Mouse (Mus musculus): ENCODE results near the gene Cdk9. TPM values are rescaled to one million over a fixed set of nuclear protein-coding genes. Genes with fewer than 3 reads are reported as not detected.

Gene Cdk9
- polyA plus RNA-seq, 1 experiment from 2014 or later: 57.1 TPM

DNA sequence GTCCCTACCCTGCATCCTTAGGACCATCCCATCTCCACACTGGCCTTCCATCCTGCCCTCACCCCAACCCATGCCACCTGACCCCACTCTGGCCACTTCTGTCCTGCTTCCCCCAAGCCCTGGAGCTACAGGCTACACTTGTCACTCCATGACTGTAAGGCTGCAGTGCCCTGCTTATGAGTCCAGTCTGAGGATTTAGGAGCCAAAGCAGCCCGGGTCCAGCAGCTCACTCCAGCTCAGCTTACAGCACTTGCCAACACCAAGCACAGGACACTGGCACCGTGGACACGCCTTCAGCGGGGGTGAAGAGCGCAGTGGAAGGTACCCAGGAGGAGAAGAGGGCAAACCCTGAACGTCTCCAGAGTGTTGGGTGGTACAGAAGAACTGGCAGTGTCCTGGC is 5.9 kb downstream of the Cdk9 start:
- Histone ChIP-seq H3K27me3 (ENCODE audit: control insufficient read depth, insufficient read depth, low read length) (no peaks in the 10 kb centered on the region), H3K4me2 (ENCODE audit: low read depth, low read length) (no peak overlapping the region), H3K27ac (ENCODE audit: low read length) (no peak overlapping the region), H3K9me3 (replicated peaks; ENCODE audit: control insufficient read depth, low read length) (no peaks in the 10 kb centered on the region), H3K4me3 (ENCODE audit: low read length) (no peak overlapping the region), H3K9ac (ENCODE audit: low read length) (no peak overlapping the region), H3K36me3 (ENCODE audit: control insufficient read depth, insufficient read depth) (peaks cover 52% of the 10 kb centered on the region), H3K4me1 (ENCODE audit: control insufficient read depth, insufficient read depth, low read length) (peaks cover 11% of the 10 kb centered on the region)
- ATAC-seq (replicated peaks; ENCODE audit: extremely low read depth, insufficient read depth, low FRiP score): no peak
- WGBS: 93% methylated on average over 6 of the region's 6 CpGs

DNA sequence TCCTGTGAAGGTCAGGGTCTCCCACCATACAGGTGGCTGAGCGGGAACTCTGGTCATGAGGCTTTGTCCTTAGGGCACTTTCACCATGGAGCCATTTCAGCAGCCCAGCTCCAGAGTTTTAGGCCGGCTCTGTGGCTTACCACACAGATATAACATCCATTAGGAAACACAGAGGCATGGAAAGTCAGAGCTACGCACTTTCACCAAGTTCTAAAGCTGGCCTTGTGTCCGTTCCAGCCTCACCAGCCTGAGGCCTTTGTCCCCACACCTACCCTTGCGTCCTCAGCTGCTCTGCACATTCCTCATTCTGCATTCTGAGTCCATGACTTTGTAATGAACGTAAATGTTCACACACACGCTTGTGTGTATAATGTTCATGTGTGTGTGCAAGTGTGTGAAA is 7.9 kb downstream of the Cdk9 start:
- no peak overlapping the region for H3K9ac ChIP-seq (ENCODE audit: low read length)
- no peaks in the 10 kb centered on the region for H3K27me3 ChIP-seq (ENCODE audit: control insufficient read depth, insufficient read depth, low read length)
- H3K27ac ChIP-seq (ENCODE audit: low read length): no peak overlapping the region
- 92% methylated on average over 7 of the region's 7 CpGs for WGBS
- peaks cover 49% of the 10 kb centered on the region for H3K36me3 ChIP-seq (ENCODE audit: control insufficient read depth, insufficient read depth)
- H3K9me3 ChIP-seq (replicated peaks; ENCODE audit: control insufficient read depth, low read length): no peaks in the 10 kb centered on the region
- no peak overlapping the region for H3K4me2 ChIP-seq (ENCODE audit: low read depth, low read length)
- ATAC-seq (replicated peaks; ENCODE audit: extremely low read depth, insufficient read depth, low FRiP score): no peak
- H3K4me3 ChIP-seq (ENCODE audit: low read length): no peak overlapping the region
- H3K4me1 ChIP-seq (ENCODE audit: control insufficient read depth, insufficient read depth, low read length): no peaks in the 10 kb centered on the region

GRCm38 (mm10) chr2:32704021-32704421 is 8.9 kb downstream of the Cdk9 start, which contains the start of gene Fpgs:
Gene Fpgs, minus strand, starts transcription at chr2:32704145.
- no peak within 1 kb of the TSS for H3K4me2 ChIP-seq (ENCODE audit: low read depth, low read length)
- no peak within 1 kb of the TSS for H3K4me3 ChIP-seq (ENCODE audit: low read length)
- H3K9ac ChIP-seq (ENCODE audit: low read length): no peak within 1 kb of the TSS
- 76% methylated on average over 2 of the region's 2 CpGs for WGBS
- H3K27me3 ChIP-seq (ENCODE audit: control insufficient read depth, insufficient read depth, low read length): no peaks in the 10 kb centered on the region
- H3K4me1 ChIP-seq (ENCODE audit: control insufficient read depth, insufficient read depth, low read length): no peaks in the 10 kb centered on the region
- no peaks in the 10 kb centered on the region for H3K9me3 ChIP-seq (replicated peaks; ENCODE audit: control insufficient read depth, low read length)
- peaks cover 42% of the 10 kb centered on the region for H3K36me3 ChIP-seq (ENCODE audit: control insufficient read depth, insufficient read depth)
- H3K27ac ChIP-seq (ENCODE audit: low read length): no peak within 1 kb of the TSS
- no peak for ATAC-seq (replicated peaks; ENCODE audit: extremely low read depth, insufficient read depth, low FRiP score)

DNA sequence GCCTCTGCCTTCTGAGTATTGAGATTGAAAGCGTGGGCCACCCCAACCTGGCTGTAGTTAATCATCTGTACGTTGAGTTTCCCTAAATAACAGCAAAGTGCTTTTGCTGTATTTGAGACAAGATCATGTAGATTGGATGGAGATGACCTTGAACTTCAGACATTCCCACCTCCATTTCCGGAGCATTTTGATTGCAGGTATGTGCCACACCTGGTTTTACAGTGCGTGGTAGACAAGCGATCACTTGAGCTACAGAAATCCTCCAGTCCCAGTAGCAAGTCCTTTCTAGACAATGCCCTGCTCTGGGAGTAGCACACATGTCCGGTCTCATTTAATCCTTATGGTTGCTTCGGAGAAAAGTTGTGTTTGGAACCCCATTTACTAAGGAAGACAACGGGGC is 9.8 kb downstream of the Cdk9 start:
- H3K4me2 ChIP-seq (ENCODE audit: low read depth, low read length): no peak overlapping the region

DNA sequence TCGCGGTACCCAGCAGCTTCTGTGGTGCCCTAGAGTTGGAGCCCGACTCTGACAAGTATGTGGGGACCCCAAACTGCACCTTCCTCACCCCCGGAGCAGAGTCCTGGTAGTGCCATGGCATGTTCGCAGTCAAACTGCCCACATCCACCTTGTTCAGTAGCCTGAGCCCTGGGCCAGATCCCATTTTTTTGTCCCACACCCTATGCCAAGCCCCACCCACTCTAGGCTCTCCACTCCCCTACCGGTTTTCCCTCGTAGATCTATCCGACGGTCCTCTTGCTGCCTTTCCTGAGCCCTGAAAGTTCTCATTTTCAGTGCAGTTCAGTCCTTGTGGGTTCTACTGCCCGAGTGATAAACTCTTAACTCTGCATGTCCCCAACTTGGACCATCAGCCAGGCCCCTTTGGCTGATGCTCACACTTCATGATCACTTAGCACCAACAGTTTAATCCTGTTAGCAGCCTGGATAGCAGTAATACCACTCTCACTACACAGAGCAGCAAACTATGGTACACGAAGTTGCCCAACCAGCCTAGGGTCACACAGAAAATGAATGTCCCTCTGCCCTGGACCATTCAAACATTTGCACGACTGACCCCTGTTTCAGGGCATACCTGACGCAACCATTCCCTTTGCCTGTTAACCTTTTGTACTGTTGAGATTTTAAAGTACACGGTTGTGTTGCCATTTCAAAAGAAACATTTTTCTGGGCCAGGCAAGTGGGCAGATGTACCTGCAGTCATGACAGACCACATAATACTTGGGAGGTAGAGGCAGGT is 11.7 kb downstream of the Cdk9 start:
- Histone ChIP-seq H3K4me1 (ENCODE audit: control insufficient read depth, insufficient read depth, low read length) (no peaks in the 10 kb centered on the region), H3K9me3 (replicated peaks; ENCODE audit: control insufficient read depth, low read length) (no peaks in the 10 kb centered on the region), H3K27ac (ENCODE audit: low read length) (no peak overlapping the region), H3K27me3 (ENCODE audit: control insufficient read depth, insufficient read depth, low read length) (no peaks in the 10 kb centered on the region), H3K9ac (ENCODE audit: low read length) (no peak overlapping the region), H3K36me3 (ENCODE audit: control insufficient read depth, insufficient read depth) (peaks cover 19% of the 10 kb centered on the region), H3K4me3 (ENCODE audit: low read length) (no peak overlapping the region), H3K4me2 (ENCODE audit: low read depth, low read length) (no peak overlapping the region)
- ATAC-seq (replicated peaks; ENCODE audit: extremely low read depth, insufficient read depth, low FRiP score): no peak
- WGBS: 79% methylated on average over 14 of the region's 14 CpGs

More for the DNA sequence above, 9.8 kb downstream of the Cdk9 start:
- no peak for ATAC-seq (replicated peaks; ENCODE audit: extremely low read depth, insufficient read depth, low FRiP score)
- Histone ChIP-seq H3K36me3 (ENCODE audit: control insufficient read depth, insufficient read depth) (peaks cover 34% of the 10 kb centered on the region), H3K9me3 (replicated peaks; ENCODE audit: control insufficient read depth, low read length) (no peaks in the 10 kb centered on the region), H3K4me3 (ENCODE audit: low read length) (no peak overlapping the region), H3K4me1 (ENCODE audit: control insufficient read depth, insufficient read depth, low read length) (no peaks in the 10 kb centered on the region), H3K27ac (ENCODE audit: low read length) (no peak overlapping the region), H3K27me3 (ENCODE audit: control insufficient read depth, insufficient read depth, low read length) (no peaks in the 10 kb centered on the region), H3K9ac (ENCODE audit: low read length) (no peak overlapping the region)
- 93% methylated on average over 8 of the region's 8 CpGs for WGBS

DNA sequence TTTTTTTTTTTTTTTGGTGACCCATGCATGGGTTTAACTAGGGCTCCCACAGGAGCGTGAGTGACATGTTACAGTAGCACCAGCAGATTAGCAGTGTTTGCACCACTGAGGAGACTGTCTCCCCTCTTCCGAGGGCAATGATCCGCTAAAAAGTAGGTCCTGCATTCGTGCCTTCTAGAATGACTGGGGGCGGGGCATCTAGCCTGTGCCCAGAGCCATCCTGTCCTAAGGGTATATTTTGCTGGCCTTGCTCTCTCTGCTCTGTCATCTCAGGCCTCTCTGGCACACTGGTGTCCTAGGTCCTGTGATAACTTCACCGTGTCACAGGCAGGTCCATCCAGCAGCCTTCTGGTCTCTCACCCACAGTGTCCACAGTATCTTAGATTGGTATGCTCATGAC is 13.2 kb downstream of the Cdk9 start:
- WGBS: 72% methylated on average over 6 of the region's 6 CpGs
- Histone ChIP-seq H3K36me3 (ENCODE audit: control insufficient read depth, insufficient read depth) (peaks cover 8% of the 10 kb centered on the region), H3K4me1 (ENCODE audit: control insufficient read depth, insufficient read depth, low read length) (no peaks in the 10 kb centered on the region), H3K9me3 (replicated peaks; ENCODE audit: control insufficient read depth, low read length) (no peaks in the 10 kb centered on the region), H3K27ac (ENCODE audit: low read length) (no peak overlapping the region), H3K27me3 (ENCODE audit: control insufficient read depth, insufficient read depth, low read length) (no peaks in the 10 kb centered on the region), H3K4me2 (ENCODE audit: low read depth, low read length) (no peak overlapping the region), H3K9ac (ENCODE audit: low read length) (no peak overlapping the region), H3K4me3 (ENCODE audit: low read length) (no peak overlapping the region)
- no peak for ATAC-seq (replicated peaks; ENCODE audit: extremely low read depth, insufficient read depth, low FRiP score)

GRCm38 (mm10) chr2:32694691-32695090 is 18.2 kb downstream of the Cdk9 start:
- no peaks in the 10 kb centered on the region for H3K9me3 ChIP-seq (replicated peaks; ENCODE audit: control insufficient read depth, low read length)
- H3K27ac ChIP-seq (ENCODE audit: low read length): peak overlapping the region; percentile 67
- H3K4me1 ChIP-seq (ENCODE audit: control insufficient read depth, insufficient read depth, low read length): peaks cover 8% of the 10 kb centered on the region
- no peak for ATAC-seq (replicated peaks; ENCODE audit: extremely low read depth, insufficient read depth, low FRiP score)
- peak overlapping the region; percentile 78 for H3K4me2 ChIP-seq (ENCODE audit: low read depth, low read length)
- peak overlapping the region; percentile 71 for H3K9ac ChIP-seq (ENCODE audit: low read length)
- H3K27me3 ChIP-seq (ENCODE audit: control insufficient read depth, insufficient read depth, low read length): no peaks in the 10 kb centered on the region
- WGBS: 78% methylated on average over 12 of the region's 12 CpGs
- peak overlapping the region; percentile 85 for H3K4me3 ChIP-seq (ENCODE audit: low read length)
- H3K36me3 ChIP-seq (ENCODE audit: control insufficient read depth, insufficient read depth): no peaks in the 10 kb centered on the region

GRCm38 (mm10) chr2:32693823-32694411 is 19.0 kb downstream of the Cdk9 start:
- 0% methylated on average over 51 of the region's 51 CpGs for WGBS
- Histone ChIP-seq H3K27ac (ENCODE audit: low read length) (peak overlapping the region; percentile 86), H3K27me3 (ENCODE audit: control insufficient read depth, insufficient read depth, low read length) (no peaks in the 10 kb centered on the region), H3K4me1 (ENCODE audit: control insufficient read depth, insufficient read depth, low read length) (peaks cover 8% of the 10 kb centered on the region), H3K4me2 (ENCODE audit: low read depth, low read length) (peak overlapping the region; percentile 78), H3K9me3 (replicated peaks; ENCODE audit: control insufficient read depth, low read length) (no peaks in the 10 kb centered on the region), H3K4me3 (ENCODE audit: low read length) (peak overlapping the region; percentile 85), H3K36me3 (ENCODE audit: control insufficient read depth, insufficient read depth) (no peaks in the 10 kb centered on the region), H3K9ac (ENCODE audit: low read length) (peak overlapping the region; percentile 94)
- ATAC-seq (replicated peaks; ENCODE audit: extremely low read depth, insufficient read depth, low FRiP score): peak; percentile 97

DNA sequence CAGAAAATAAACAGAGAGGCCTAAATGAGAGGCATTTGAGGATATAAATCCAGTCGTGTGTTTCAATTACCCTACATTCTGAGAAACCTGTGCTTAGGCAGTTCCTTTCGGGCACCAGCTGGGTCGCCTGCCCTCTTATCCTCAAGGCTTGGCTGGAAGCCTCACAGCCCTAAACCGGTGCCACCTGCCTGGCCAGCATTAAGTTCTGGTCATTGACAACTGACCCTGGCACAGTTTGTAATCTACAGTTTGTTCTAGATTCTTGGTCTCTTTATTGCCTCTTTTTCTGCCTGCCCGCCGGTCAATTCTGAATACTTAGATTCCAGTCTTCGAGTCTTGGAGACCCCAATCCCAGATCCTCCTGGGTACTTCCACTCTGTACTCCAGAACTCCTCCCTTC is 19.6 kb downstream of the Cdk9 start:
- peak overlapping the region; percentile 86 for H3K27ac ChIP-seq (ENCODE audit: low read length)

More for the DNA sequence above, 19.6 kb downstream of the Cdk9 start:
- peak overlapping the region; percentile 94 for H3K9ac ChIP-seq (ENCODE audit: low read length)
- WGBS: 17% methylated on average over 7 of the region's 7 CpGs
- peaks cover 8% of the 10 kb centered on the region for H3K4me1 ChIP-seq (ENCODE audit: control insufficient read depth, insufficient read depth, low read length)
- no peak for ATAC-seq (replicated peaks; ENCODE audit: extremely low read depth, insufficient read depth, low FRiP score)
- H3K4me3 ChIP-seq (ENCODE audit: low read length): peak overlapping the region; percentile 85
- no peaks in the 10 kb centered on the region for H3K9me3 ChIP-seq (replicated peaks; ENCODE audit: control insufficient read depth, low read length)
- no peaks in the 10 kb centered on the region for H3K36me3 ChIP-seq (ENCODE audit: control insufficient read depth, insufficient read depth)
- no peaks in the 10 kb centered on the region for H3K27me3 ChIP-seq (ENCODE audit: control insufficient read depth, insufficient read depth, low read length)
- peak overlapping the region; percentile 78 for H3K4me2 ChIP-seq (ENCODE audit: low read depth, low read length)
